Mouse (Mus musculus): Measurements from ENCODE around the gene Plekha7. TPM values are rescaled to one million over a fixed set of nuclear protein-coding genes. Genes with fewer than 3 reads are reported as not detected.

The Plekha7 gene
- polyA plus RNA-seq, 1 experiment, result 0.25 TPM

DNA sequence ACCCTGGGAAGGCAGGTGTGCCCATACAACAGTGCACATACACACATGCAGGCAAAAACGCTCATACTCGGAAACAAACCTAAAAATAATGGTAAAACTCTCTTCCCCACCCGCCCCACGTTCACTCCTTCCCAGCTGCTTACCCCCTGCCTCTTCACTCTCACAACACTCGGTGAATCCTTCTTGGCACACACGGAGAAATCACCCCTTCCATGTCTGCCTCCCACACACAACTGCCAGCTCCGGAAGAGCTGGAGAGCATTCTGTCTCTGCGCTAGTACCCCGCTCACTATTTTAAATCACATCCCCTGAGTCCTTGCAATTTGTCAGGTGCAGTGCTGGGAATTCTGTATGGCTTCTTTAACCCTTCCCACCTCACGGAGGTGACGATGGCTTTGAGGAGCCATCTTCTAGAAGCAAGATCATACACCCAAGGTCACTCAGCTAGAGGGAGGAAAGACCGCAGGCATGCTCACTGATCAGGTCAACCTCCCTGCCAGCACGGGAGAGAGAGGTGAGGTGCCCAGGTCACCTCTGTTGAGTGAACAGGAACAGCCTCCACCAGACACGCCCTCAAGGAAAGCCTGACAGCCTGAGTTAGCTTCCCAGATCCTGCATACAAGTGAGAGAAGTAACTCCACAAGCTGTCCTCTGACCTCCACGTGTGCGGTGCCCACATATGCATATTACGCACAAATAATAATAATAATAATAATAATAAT is 49.6 kb downstream of the Plekha7 start:
- no peak for TF ChIP-seq CTCF (IDR thresholded peaks at IDR 0.05; ENCODE audit: control insufficient read depth, insufficient read depth, insufficient read length)
- TF ChIP-seq USF1 (IDR thresholded peaks at IDR 0.05; ENCODE audit: low read depth), result no peak
- no peak for TF ChIP-seq FOSL1 (IDR thresholded peaks at IDR 0.05; ENCODE audit: insufficient read depth, low read length, poor library complexity, severe bottlenecking)
- no peak for TF ChIP-seq MYOD1 (IDR thresholded peaks at IDR 0.05; ENCODE audit: control insufficient read depth, insufficient read length, low read depth)
- TF ChIP-seq MAX (IDR thresholded peaks at IDR 0.05), result no peak
- no peak for TF ChIP-seq CEBPB (IDR thresholded peaks at IDR 0.05; ENCODE audit: low read depth)
- TF ChIP-seq MYOG (IDR thresholded peaks at IDR 0.05; ENCODE audit: control insufficient read depth, extremely low read depth, insufficient read length), result no peak

DNA sequence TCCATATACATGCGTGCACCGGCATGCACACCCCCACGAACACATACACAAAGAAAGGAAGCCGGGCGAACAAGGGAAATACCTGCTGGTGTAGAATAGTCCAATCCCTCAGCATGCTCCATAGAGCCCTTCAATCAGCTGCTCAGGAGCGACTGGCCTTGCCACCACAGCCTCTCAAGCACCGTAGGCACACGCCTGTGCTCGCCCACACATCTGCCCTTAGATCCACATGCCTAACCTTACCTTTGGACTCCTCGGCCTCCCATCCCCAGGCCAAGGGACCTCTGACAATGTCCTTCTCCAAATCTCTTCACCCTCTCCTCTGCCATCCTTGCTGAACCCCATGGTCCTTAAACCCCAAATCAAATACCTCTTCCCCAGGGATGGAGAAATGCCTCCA is 50.2 kb downstream of the Plekha7 start:
- TF ChIP-seq USF1 (IDR thresholded peaks at IDR 0.05; ENCODE audit: low read depth) (no peak), MAX (IDR thresholded peaks at IDR 0.05) (no peak), CEBPB (IDR thresholded peaks at IDR 0.05; ENCODE audit: low read depth) (no peak), MYOG (IDR thresholded peaks at IDR 0.05; ENCODE audit: control insufficient read depth, extremely low read depth, insufficient read length) (no peak), FOSL1 (IDR thresholded peaks at IDR 0.05; ENCODE audit: insufficient read depth, low read length, poor library complexity, severe bottlenecking) (no peak), MYOD1 (IDR thresholded peaks at IDR 0.05; ENCODE audit: control insufficient read depth, insufficient read length, low read depth) (no peak), CTCF (IDR thresholded peaks at IDR 0.05; ENCODE audit: control insufficient read depth, insufficient read depth, insufficient read length) (no peak)
- no peaks in the 10 kb centered on the region for H3K79me3 ChIP-seq (ENCODE audit: low read depth)
- no peak overlapping the region for H3K4me3 ChIP-seq (ENCODE audit: insufficient read depth, poor library complexity, severe bottlenecking)
- H3ac ChIP-seq (ENCODE audit: control insufficient read depth, insufficient read length, low read depth), result no peak overlapping the region
- H3K79me2 ChIP-seq (ENCODE audit: control insufficient read depth, insufficient read depth), result no peaks in the 10 kb centered on the region
- H3K27me3 ChIP-seq (ENCODE audit: control insufficient read depth, insufficient read depth, insufficient read length), result peaks cover 18% of the 10 kb centered on the region
- H3K36me3 ChIP-seq (ENCODE audit: control insufficient read depth, insufficient read depth), result no peaks in the 10 kb centered on the region

More for the DNA sequence above, 49.6 kb downstream of the Plekha7 start:
- Histone ChIP-seq H3ac (ENCODE audit: control insufficient read depth, insufficient read length, low read depth) (no peak overlapping the region), H3K36me3 (ENCODE audit: control insufficient read depth, insufficient read depth) (no peaks in the 10 kb centered on the region), H3K79me2 (ENCODE audit: control insufficient read depth, insufficient read depth) (no peaks in the 10 kb centered on the region), H3K4me3 (ENCODE audit: insufficient read depth, poor library complexity, severe bottlenecking) (no peak overlapping the region), H3K27me3 (ENCODE audit: control insufficient read depth, insufficient read depth, insufficient read length) (peaks cover 25% of the 10 kb centered on the region), H3K79me3 (ENCODE audit: low read depth) (no peaks in the 10 kb centered on the region)

DNA sequence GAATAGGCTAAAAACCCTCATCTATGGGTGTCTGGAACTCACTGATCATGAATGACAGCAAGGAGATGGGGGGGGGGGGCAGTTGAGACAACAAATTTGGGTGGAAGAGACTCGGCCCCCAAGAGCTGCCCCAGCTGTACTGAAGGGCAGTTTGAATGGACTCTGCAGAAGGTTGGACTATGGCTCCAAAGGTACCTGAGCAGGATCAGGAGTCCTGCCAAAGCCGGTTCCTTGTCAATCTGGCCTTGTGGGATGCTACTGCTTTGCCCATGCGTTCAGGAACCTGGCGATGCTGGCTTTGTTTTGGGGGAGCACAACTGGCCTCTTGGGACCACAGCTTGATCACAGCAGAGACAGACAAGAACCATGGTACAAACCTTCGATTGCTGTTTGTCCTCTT is 52.5 kb downstream of the Plekha7 start:
- TF ChIP-seq CTCF (IDR thresholded peaks at IDR 0.05; ENCODE audit: control insufficient read depth, insufficient read depth, insufficient read length), result no peak
- TF ChIP-seq MYOD1 (IDR thresholded peaks at IDR 0.05; ENCODE audit: control insufficient read depth, insufficient read length, low read depth), result no peak
- TF ChIP-seq FOSL1 (IDR thresholded peaks at IDR 0.05; ENCODE audit: insufficient read depth, low read length, poor library complexity, severe bottlenecking), result no peak
- no peak for TF ChIP-seq MYOG (IDR thresholded peaks at IDR 0.05; ENCODE audit: control insufficient read depth, extremely low read depth, insufficient read length)
- TF ChIP-seq MAX (IDR thresholded peaks at IDR 0.05), result no peak
- TF ChIP-seq CEBPB (IDR thresholded peaks at IDR 0.05; ENCODE audit: low read depth), result no peak
- TF ChIP-seq USF1 (IDR thresholded peaks at IDR 0.05; ENCODE audit: low read depth), result no peak
- Histone ChIP-seq H3K4me3 (ENCODE audit: insufficient read depth, poor library complexity, severe bottlenecking) (no peak overlapping the region), H3K36me3 (ENCODE audit: control insufficient read depth, insufficient read depth) (no peaks in the 10 kb centered on the region)

DNA sequence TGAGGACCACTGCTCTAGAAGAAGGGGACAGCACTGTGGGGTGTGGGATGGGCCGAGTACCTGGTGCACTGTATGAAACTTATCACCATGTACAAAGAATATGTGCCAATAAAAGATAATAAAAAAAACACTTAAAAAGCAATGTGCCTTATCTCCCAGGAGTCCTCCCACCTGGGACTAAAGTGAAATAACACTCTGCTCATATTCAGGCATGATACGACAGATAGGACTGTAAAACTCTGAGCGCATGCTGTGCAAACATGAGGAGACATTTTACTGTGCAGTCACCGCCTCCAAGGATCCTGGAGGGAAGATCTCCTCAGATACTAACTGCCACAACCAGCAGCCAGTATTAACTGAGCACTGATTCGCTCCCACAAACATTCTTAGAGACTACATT is 53.5 kb downstream of the Plekha7 start:
- no peak for TF ChIP-seq MYOG (IDR thresholded peaks at IDR 0.05; ENCODE audit: control insufficient read depth, extremely low read depth, insufficient read length)
- no peak for TF ChIP-seq FOSL1 (IDR thresholded peaks at IDR 0.05; ENCODE audit: insufficient read depth, low read length, poor library complexity, severe bottlenecking)
- TF ChIP-seq USF1 (IDR thresholded peaks at IDR 0.05; ENCODE audit: low read depth), result no peak
- TF ChIP-seq MYOD1 (IDR thresholded peaks at IDR 0.05; ENCODE audit: control insufficient read depth, insufficient read length, low read depth), result no peak
- TF ChIP-seq CEBPB (IDR thresholded peaks at IDR 0.05; ENCODE audit: low read depth), result no peak
- TF ChIP-seq MAX (IDR thresholded peaks at IDR 0.05), result no peak
- TF ChIP-seq CTCF (IDR thresholded peaks at IDR 0.05; ENCODE audit: control insufficient read depth, insufficient read depth, insufficient read length), result no peak
- Histone ChIP-seq H3ac (ENCODE audit: control insufficient read depth, insufficient read length, low read depth) (no peak overlapping the region), H3K79me2 (ENCODE audit: control insufficient read depth, insufficient read depth) (no peaks in the 10 kb centered on the region)

More for the DNA sequence above, 52.5 kb downstream of the Plekha7 start:
- Histone ChIP-seq H3K79me2 (ENCODE audit: control insufficient read depth, insufficient read depth) (no peaks in the 10 kb centered on the region), H3ac (ENCODE audit: control insufficient read depth, insufficient read length, low read depth) (no peak overlapping the region), H3K27me3 (ENCODE audit: control insufficient read depth, insufficient read depth, insufficient read length) (peaks cover 14% of the 10 kb centered on the region), H3K79me3 (ENCODE audit: low read depth) (no peaks in the 10 kb centered on the region)

DNA sequence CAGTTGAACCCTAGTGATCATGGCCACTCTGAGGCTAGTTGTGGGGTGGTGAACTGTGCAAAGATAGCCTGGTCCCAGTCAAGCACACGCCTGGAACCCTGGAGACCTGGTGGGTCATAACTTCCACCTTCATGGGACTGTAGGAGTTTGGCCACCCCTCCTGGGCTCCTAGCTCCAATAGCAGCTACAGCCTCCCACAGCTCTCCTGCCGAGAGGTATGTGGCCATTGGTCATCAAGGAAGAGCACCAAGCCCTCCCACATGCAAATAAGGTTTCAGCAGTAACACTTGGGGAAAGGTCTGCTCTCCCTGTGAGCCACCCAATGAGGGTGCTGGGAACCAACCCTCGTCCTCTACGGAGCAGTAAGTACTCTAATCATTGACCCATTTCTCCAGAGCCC is 55.7 kb downstream of the Plekha7 start:
- no peak for TF ChIP-seq CTCF (IDR thresholded peaks at IDR 0.05; ENCODE audit: control insufficient read depth, insufficient read depth, insufficient read length)
- TF ChIP-seq FOSL1 (IDR thresholded peaks at IDR 0.05; ENCODE audit: insufficient read depth, low read length, poor library complexity, severe bottlenecking), result no peak
- TF ChIP-seq MYOD1 (IDR thresholded peaks at IDR 0.05; ENCODE audit: control insufficient read depth, insufficient read length, low read depth), result no peak
- TF ChIP-seq MYOG (IDR thresholded peaks at IDR 0.05; ENCODE audit: control insufficient read depth, extremely low read depth, insufficient read length), result no peak
- no peak for TF ChIP-seq USF1 (IDR thresholded peaks at IDR 0.05; ENCODE audit: low read depth)
- TF ChIP-seq CEBPB (IDR thresholded peaks at IDR 0.05; ENCODE audit: low read depth), result no peak
- TF ChIP-seq MAX (IDR thresholded peaks at IDR 0.05), result no peak
- no peaks in the 10 kb centered on the region for H3K79me3 ChIP-seq (ENCODE audit: low read depth)

More for the DNA sequence above, 53.5 kb downstream of the Plekha7 start:
- Histone ChIP-seq H3K27me3 (ENCODE audit: control insufficient read depth, insufficient read depth, insufficient read length) (peaks cover 14% of the 10 kb centered on the region), H3K79me3 (ENCODE audit: low read depth) (no peaks in the 10 kb centered on the region), H3K4me3 (ENCODE audit: insufficient read depth, poor library complexity, severe bottlenecking) (no peak overlapping the region), H3K36me3 (ENCODE audit: control insufficient read depth, insufficient read depth) (no peaks in the 10 kb centered on the region)

More for the DNA sequence above, 55.7 kb downstream of the Plekha7 start:
- Histone ChIP-seq H3K36me3 (ENCODE audit: control insufficient read depth, insufficient read depth) (no peaks in the 10 kb centered on the region), H3K79me2 (ENCODE audit: control insufficient read depth, insufficient read depth) (no peaks in the 10 kb centered on the region), H3K4me3 (ENCODE audit: insufficient read depth, poor library complexity, severe bottlenecking) (no peak overlapping the region), H3K27me3 (ENCODE audit: control insufficient read depth, insufficient read depth, insufficient read length) (peaks cover 5% of the 10 kb centered on the region), H3ac (ENCODE audit: control insufficient read depth, insufficient read length, low read depth) (no peak overlapping the region)
